Mouse (Mus musculus): Measurements from ENCODE around the gene Ctbp2.

- TF ChIP-seq GATA1 (IDR thresholded peaks at IDR 0.05; ENCODE audit: low read length) (no peak), TAL1 (IDR thresholded peaks at IDR 0.05; ENCODE audit: low read length) (no peak)
Observed at GRCm38 (mm10) chr7:133053757-133054156, 70.4 kb downstream of the Ctbp2 start.

Data from erythroblast, embryonic 14.5 days (primary cell).